Mouse (Mus musculus): Measurements from ENCODE around the gene Psmd1.

GRCm38 (mm10) chr1:86053198-86053921, 10.8 kb upstream of the Psmd1 start:
- TF ChIP-seq CTCF (IDR thresholded peaks at IDR 0.05; ENCODE audit: control insufficient read depth, insufficient read depth, low read length) (no peak), POLR2A (IDR thresholded peaks at IDR 0.05; ENCODE audit: borderline replicate concordance, control insufficient read depth, low read depth, low read length) (no peak)

Measured in bone marrow, adult 2 months (tissue).